Mouse (Mus musculus) hindbrain, embryonic 13.5 days (tissue): ENCODE measurements at regions not wholly inside any gene's neighbourhood (a gene's known extent, or its start where the extent isn't known, plus 50 kb on each side); places are given as distances from the start of the nearest gene placed in this dataset.

Experiments used
- ATAC-seq: fragments of 200-750 bp; cut with Nextera tagmentation; 2 replicates; pipeline ENCODE4 v1.8.0; 2017; ENCODE audit warnings: moderate TSS enrichment; ENCODE audit not compliant: low FRiP score
- H3K27ac ChIP-seq: fragments of 300-500 bp; sonication (generic); 2 replicates; pipeline ENCODE4 v1.5.1; 2015; ENCODE audit warnings: inconsistent platforms, mild to moderate bottlenecking, moderate library complexity
- H3K27me3 ChIP-seq: fragments of 300-500 bp; sonication (generic); 2 replicates; pipeline ENCODE4 v1.6.1; 2015; ENCODE audit warnings: mild to moderate bottlenecking, inconsistent platforms
- H3K36me3 ChIP-seq: fragments of 300-500 bp; sonication (generic); 2 replicates; pipeline ENCODE4 v1.6.1; 2015; ENCODE audit warnings: mild to moderate bottlenecking, inconsistent platforms
- H3K4me1 ChIP-seq: fragments of 300-500 bp; sonication (generic); replicated peaks from 2 replicates; pipeline ENCODE4 v1.6.1; 2015; ENCODE audit warnings: inconsistent platforms
- H3K4me2 ChIP-seq: fragments of 300-500 bp; sonication (generic); 2 replicates; pipeline ENCODE4 v1.6.1; 2015; ENCODE audit warnings: inconsistent platforms, mild to moderate bottlenecking, moderate library complexity
- H3K4me3 ChIP-seq: fragments of 300-500 bp; sonication (generic); 2 replicates; pipeline ENCODE4 v1.5.1; 2015; ENCODE audit warnings: mild to moderate bottlenecking, inconsistent platforms
- H3K9ac ChIP-seq: fragments of 300-500 bp; sonication (generic); 2 replicates; pipeline ENCODE4 v1.6.1; 2015; ENCODE audit warnings: mild to moderate bottlenecking, inconsistent platforms
- H3K9me3 ChIP-seq: fragments of 300-500 bp; sonication (generic); 2 replicates; pipeline ENCODE4 v1.6.1; 2016; ENCODE audit warnings: inconsistent platforms
- WGBS: fragments of 180-500 bp; shearing (Covaris S2); methylation state at CpG from one replicate; pipeline ENCODE4 v1.1.7; 2015; 5-methylcytosine and 5-hydroxymethylcytosine counted together

DNA sequence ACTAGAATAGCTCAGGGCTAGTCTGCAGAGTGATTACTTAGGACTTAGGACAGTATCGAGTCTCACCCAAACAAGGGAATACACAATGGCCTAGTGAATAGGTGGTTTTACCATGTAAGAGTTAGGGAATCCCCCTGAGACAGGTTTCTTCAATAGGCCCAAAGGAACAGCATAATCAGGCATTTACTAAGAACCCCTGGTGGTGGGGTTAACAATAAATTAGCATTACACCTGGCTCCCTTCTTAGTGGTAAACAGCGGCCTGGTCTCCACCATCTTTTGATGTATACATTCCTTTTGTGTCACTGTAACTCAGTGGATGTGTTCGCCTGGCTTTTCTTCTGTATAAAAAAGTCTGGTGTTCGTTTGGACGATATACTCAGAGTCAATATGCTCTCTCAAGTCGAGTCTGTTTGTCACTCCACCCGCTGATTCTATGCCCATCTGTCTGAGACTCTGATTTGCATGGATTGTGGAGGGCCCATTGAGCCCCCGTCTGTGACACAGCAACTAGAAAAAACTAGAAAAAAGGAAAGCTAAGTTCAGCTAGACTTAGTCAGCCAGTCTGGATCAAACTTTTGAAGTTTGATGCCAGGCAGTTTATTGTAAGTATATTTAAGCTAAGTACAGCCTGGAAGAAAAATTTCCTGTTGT, 180.8 kb downstream of the Usp46 start:
- Histone ChIP-seq H3K4me1 (peaks cover 6% of the 10 kb centered on the region; the same call in 1 of the 2 replicates), H3K4me2 (no peak overlapping the region), H3K27me3 (no peaks in the 10 kb centered on the region), H3K9ac (no peak overlapping the region), H3K4me3 (no peak overlapping the region), H3K27ac (no peak overlapping the region), H3K36me3 (no peaks in the 10 kb centered on the region), H3K9me3 (no peaks in the 10 kb centered on the region)
- no peak for ATAC-seq
- 63% methylated on average over 8 of the region's 8 CpGs for WGBS

GRCm38 (mm10) chr5:73888391-73888790, 179.8 kb downstream of the Usp46 start:
- Histone ChIP-seq H3K4me2 (no peak overlapping the region), H3K36me3 (no peaks in the 10 kb centered on the region), H3K9ac (no peak overlapping the region), H3K4me1 (peaks cover 6% of the 10 kb centered on the region; the same call in 1 of the 2 replicates), H3K27ac (no peak overlapping the region), H3K27me3 (no peaks in the 10 kb centered on the region), H3K9me3 (no peaks in the 10 kb centered on the region), H3K4me3 (no peak overlapping the region)
- 50% methylated on average over 2 of the region's 2 CpGs for WGBS
- no peak for ATAC-seq

- H3K4me2 ChIP-seq = no peak overlapping the region
- H3K9ac ChIP-seq = no peak overlapping the region
- peaks cover 2% of the 10 kb centered on the region; the same call in 1 of the 2 replicates for H3K9me3 ChIP-seq
- H3K4me1 ChIP-seq = peaks cover 6% of the 10 kb centered on the region; the same call in 1 of the 2 replicates
- WGBS = 69% methylated on average over 1 of the region's 1 CpGs
- H3K27me3 ChIP-seq = no peaks in the 10 kb centered on the region
- no peak overlapping the region for H3K27ac ChIP-seq
- no peak overlapping the region for H3K4me3 ChIP-seq
- no peak for ATAC-seq
- no peaks in the 10 kb centered on the region for H3K36me3 ChIP-seq
Measured at GRCm38 (mm10) chr5:73889342-73889741, 178.9 kb downstream of the Usp46 start.

DNA sequence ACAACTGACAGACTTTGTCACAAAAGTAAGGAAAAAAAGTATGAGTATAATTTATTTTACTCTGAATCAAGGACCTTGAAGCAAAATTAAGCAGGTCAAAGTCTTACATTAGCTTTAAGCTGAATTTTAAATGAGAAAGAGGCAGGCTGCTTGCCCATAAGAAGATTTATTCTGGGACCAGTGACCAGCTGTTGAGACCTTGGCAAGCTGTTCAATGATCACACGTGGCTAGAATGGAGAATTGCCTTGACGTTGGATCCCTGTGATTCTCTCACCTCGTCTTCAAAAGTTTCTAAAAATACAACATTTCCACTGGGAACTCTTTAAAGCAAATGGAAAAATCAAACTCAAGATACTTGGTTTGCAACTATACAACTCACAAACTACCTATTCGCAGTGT, 177.3 kb downstream of the Usp46 start:
- H3K4me3 ChIP-seq = no peak overlapping the region
- no peak overlapping the region for H3K9ac ChIP-seq
- no peaks in the 10 kb centered on the region for H3K4me1 ChIP-seq
- peaks cover 11% of the 10 kb centered on the region; the same call in 1 of the 2 replicates for H3K9me3 ChIP-seq
- H3K4me2 ChIP-seq = no peak overlapping the region
- ATAC-seq = no peak
- no peak overlapping the region for H3K27ac ChIP-seq
- H3K36me3 ChIP-seq = no peaks in the 10 kb centered on the region
- no peaks in the 10 kb centered on the region for H3K27me3 ChIP-seq
- WGBS = 87% methylated on average over 4 of the region's 4 CpGs

- no peak for ATAC-seq
Measured at GRCm38 (mm10) chr5:73891606-73892005, 176.6 kb downstream of the Usp46 start.

GRCm38 (mm10) chr5:73892440-73893225, 175.6 kb downstream of the Usp46 start:
- H3K9ac ChIP-seq = no peak overlapping the region
- H3K36me3 ChIP-seq = no peaks in the 10 kb centered on the region
- peaks cover 11% of the 10 kb centered on the region; the same call in 1 of the 2 replicates for H3K9me3 ChIP-seq
- no peaks in the 10 kb centered on the region for H3K27me3 ChIP-seq
- ATAC-seq = no peak
- no peak overlapping the region for H3K4me2 ChIP-seq
- no peak overlapping the region for H3K27ac ChIP-seq
- 45% methylated on average over 4 of the region's 4 CpGs for WGBS
- H3K4me3 ChIP-seq = no peak overlapping the region
- no peaks in the 10 kb centered on the region for H3K4me1 ChIP-seq

More at GRCm38 (mm10) chr5:73891606-73892005, 176.6 kb downstream of the Usp46 start:
- no peaks in the 10 kb centered on the region for H3K4me1 ChIP-seq
- H3K4me2 ChIP-seq = no peak overlapping the region
- H3K4me3 ChIP-seq = no peak overlapping the region
- H3K9ac ChIP-seq = no peak overlapping the region
- peaks cover 11% of the 10 kb centered on the region; the same call in 1 of the 2 replicates for H3K9me3 ChIP-seq
- WGBS = 88% methylated on average over 11 of the region's 11 CpGs
- H3K27me3 ChIP-seq = no peaks in the 10 kb centered on the region
- no peaks in the 10 kb centered on the region for H3K36me3 ChIP-seq
- H3K27ac ChIP-seq = no peak overlapping the region

GRCm38 (mm10) chr5:73895186-73895585, 173.0 kb downstream of the Usp46 start:
- H3K9me3 ChIP-seq = peaks cover 11% of the 10 kb centered on the region; the same call in 1 of the 2 replicates
- H3K4me1 ChIP-seq = 0 out of 2 replicates have a peak, but pooled peaks cover 3% of the 10 kb centered on the region
- H3K27me3 ChIP-seq = no peaks in the 10 kb centered on the region
- no peaks in the 10 kb centered on the region for H3K36me3 ChIP-seq
- WGBS = 94% methylated on average over 5 of the region's 5 CpGs
- H3K4me3 ChIP-seq = no peak overlapping the region
- no peak for ATAC-seq
- no peak overlapping the region for H3K9ac ChIP-seq
- no peak overlapping the region for H3K4me2 ChIP-seq
- no peak overlapping the region for H3K27ac ChIP-seq

GRCm38 (mm10) chr5:73896785-73897184, 171.4 kb downstream of the Usp46 start:
- H3K27ac ChIP-seq = no peak overlapping the region
- H3K9ac ChIP-seq = no peak overlapping the region
- H3K27me3 ChIP-seq = no peaks in the 10 kb centered on the region
- 0 out of 2 replicates have a peak, but pooled peaks cover 3% of the 10 kb centered on the region for H3K4me1 ChIP-seq
- no peak overlapping the region for H3K4me3 ChIP-seq
- no peak overlapping the region for H3K4me2 ChIP-seq
- no peak for ATAC-seq
- no peaks in the 10 kb centered on the region for H3K36me3 ChIP-seq
- peaks cover 11% of the 10 kb centered on the region; the same call in 1 of the 2 replicates for H3K9me3 ChIP-seq
- WGBS = 100% methylated on average over 1 of the region's 1 CpGs

DNA sequence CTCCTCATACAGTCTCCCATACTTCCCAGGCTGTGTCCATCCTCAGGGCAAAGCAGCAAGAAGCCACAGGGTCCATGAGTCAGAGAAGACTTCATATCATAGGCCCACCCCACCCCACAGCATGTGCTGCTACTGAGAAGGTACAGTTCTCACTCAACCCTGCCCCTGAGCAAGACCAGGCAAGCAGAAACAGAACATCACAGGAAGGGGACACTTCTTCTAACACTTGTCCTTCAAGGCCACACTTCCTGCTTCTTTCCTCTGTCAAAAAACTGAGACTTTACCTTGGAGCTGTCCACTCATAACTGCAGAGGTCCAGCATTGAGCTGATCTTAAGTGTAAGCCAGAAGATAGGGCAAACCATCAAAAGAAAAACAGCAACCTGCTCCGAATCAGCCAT, 166.6 kb downstream of the Usp46 start:
- Histone ChIP-seq H3K36me3 (no peaks in the 10 kb centered on the region), H3K9me3 (no peaks in the 10 kb centered on the region), H3K4me3 (no peak overlapping the region), H3K27me3 (no peaks in the 10 kb centered on the region), H3K27ac (no peak overlapping the region), H3K4me2 (no peak overlapping the region), H3K9ac (no peak overlapping the region), H3K4me1 (peaks cover 13% of the 10 kb centered on the region)
- no peak for ATAC-seq
- WGBS = 89% methylated on average over 1 of the region's 1 CpGs

DNA sequence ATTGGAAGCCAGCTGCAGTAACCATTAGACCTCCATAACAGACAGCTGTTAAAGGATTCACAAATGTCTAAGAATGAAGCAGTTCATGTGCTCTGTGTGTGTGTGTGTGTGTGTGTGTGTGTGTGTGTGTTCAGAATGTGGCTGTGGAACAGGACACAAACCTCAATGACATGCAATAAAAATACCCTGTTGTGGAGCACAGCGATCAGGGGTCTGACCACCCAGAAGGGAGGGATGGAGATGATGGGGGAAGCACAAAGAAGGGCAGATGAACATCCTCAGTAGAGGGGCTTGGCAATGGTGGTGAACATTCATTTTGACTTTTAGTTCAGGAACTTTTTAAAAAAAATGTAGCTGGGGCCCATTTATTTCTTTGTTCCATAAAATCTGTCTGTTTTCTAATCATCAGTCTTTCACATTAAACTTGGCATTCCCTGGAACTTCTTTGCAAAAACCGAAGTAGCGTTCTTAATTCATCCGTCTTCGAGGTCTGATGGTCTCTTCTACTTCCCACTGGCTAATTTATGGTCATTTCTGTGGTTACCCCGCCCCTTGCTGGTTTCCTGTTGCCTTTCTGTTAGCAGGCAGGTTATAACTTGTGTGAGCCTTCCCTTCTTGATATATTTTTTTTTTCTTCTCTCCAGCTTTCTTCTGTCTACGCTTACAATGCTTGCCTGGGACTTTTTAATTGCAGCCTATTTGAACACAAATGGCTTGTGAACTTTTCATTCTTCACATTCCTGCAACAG, 165.6 kb downstream of the Usp46 start:
- Histone ChIP-seq H3K27me3 (no peaks in the 10 kb centered on the region), H3K9ac (no peak overlapping the region), H3K4me3 (no peak overlapping the region), H3K4me1 (peaks cover 13% of the 10 kb centered on the region), H3K36me3 (no peaks in the 10 kb centered on the region), H3K9me3 (no peaks in the 10 kb centered on the region), H3K4me2 (peak overlapping the region; percentile 9; the same call in 1 of the 2 replicates), H3K27ac (peak overlapping the region; percentile 40; the same call in 1 of the 2 replicates)
- 63% methylated on average over 7 of the region's 7 CpGs for WGBS
- ATAC-seq = no peak

DNA sequence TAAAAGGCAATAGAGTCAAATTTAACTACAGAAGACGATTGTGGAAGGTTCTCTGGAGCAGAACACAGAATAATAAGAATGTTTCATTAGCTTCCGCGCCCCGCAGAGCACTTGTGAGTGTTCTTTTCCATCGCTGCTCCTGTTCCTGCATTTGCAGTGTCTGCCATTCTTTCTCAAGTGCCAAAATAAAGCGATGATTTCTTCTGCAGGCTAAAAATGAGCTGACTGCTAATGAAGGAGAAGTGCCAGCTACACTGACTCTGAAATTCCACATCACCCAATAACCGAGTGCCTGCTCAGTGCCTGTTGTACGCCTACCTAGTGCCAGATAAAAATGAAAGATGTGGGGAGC, 165.0 kb downstream of the Usp46 start:
- H3K27ac ChIP-seq = peak overlapping the region; percentile 40

DNA sequence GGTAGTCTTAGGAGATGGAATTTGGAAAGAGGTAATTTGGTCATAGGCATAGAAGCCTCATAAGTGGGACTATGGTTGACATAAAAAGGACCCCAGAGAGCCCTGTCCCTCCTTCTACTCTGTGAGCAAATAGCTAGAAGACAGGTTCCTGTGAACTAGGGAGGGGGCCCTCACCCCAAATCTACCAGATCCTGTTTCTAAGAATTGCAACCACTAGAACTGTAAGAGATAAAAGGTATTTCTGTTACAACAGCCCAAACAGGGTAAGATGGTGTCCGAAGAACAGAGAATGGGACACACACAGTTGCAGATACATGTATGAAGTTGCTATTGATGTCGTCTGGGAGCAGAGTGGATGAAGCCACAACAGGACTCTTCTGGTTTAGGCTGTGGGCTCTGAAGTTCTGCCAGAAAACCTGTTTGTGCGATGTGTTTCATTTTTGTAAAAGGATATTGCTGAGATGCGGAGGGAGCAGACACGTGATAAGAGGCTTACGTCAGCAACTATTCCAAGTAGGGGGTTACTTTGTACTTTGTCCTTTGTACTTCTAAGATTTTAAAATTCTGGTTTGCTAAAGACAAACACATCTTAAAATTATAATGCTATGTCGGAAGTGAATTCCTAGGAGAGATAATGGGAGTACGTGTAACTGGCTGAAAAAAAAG, 164.0 kb downstream of the Usp46 start:
- Histone ChIP-seq H3K27me3 (no peaks in the 10 kb centered on the region), H3K9ac (no peak overlapping the region), H3K4me2 (no peak overlapping the region), H3K9me3 (no peaks in the 10 kb centered on the region), H3K27ac (no peak overlapping the region), H3K4me3 (no peak overlapping the region), H3K36me3 (no peaks in the 10 kb centered on the region), H3K4me1 (peaks cover 13% of the 10 kb centered on the region)
- ATAC-seq = no peak
- WGBS = 91% methylated on average over 8 of the region's 8 CpGs

More for the DNA sequence above, 165.0 kb downstream of the Usp46 start:
- Histone ChIP-seq H3K36me3 (no peaks in the 10 kb centered on the region), H3K27me3 (no peaks in the 10 kb centered on the region), H3K4me1 (peaks cover 13% of the 10 kb centered on the region), H3K4me2 (peak overlapping the region; percentile 9; the same call in 1 of the 2 replicates), H3K9me3 (no peaks in the 10 kb centered on the region), H3K9ac (no peak overlapping the region), H3K4me3 (no peak overlapping the region)
- no peak for ATAC-seq
- WGBS = 41% methylated on average over 8 of the region's 8 CpGs
